In genomic region chr4:130971278-130971677, GRCm38 (mm10) we compare ENCODE assay signal across 34 mouse cellular contexts. TPM values are rescaled to one million over a fixed set of nuclear protein-coding genes. Genes with fewer than 3 reads are reported as not detected.
A peak's percentile ranks its signal among the peaks of the same experiment; 100 is the strongest.
DNase-seq lines count a peak whose midpoint lies in the region; ATAC-seq and TF ChIP-seq lines count a peak whose summit lies in the region.
"Had no signal": no experiment of that assay in that cellular context is flagged by ENCODE, and none has a peak within 500 bp of the region (broad histone marks: within the 10 kb centered on the region; RNA-seq: fewer than 3 reads in every experiment).

No protein-coding gene starts in this region.

- H3K9ac ChIP-seq in forebrain, postnatal 0 days, result no peak overlapping the region
- no peak overlapping the region for H3K9ac ChIP-seq in forebrain, embryonic 12.5 days
- H3K9ac ChIP-seq: embryonic facial prominence, embryonic 12.5 days; forebrain, embryonic 15.5 days; heart, embryonic 15.5 days; hindbrain, embryonic 13.5 days; limb, embryonic 12.5 days; neural tube, embryonic 15.5 days had no signal

- 0 out of 2 replicates have a peak, but pooled peaks have one; percentile 16 for TF ChIP-seq CTCF in forebrain, postnatal 0 days (IDR thresholded peaks at IDR 0.05; ENCODE audit: low read depth)
- peak; percentile 60 for TF ChIP-seq CTCF in layer of hippocampus, adult 2 months (conservative IDR thresholded peaks at IDR 0.05)

- no peaks in the 10 kb centered on the region for H3K27me3 ChIP-seq in forebrain, postnatal 0 days (ENCODE audit: insufficient read depth, low read length)
- peaks cover 3% of the 10 kb centered on the region; the same call in 1 of the 2 replicates for H3K27me3 ChIP-seq in forebrain, embryonic 12.5 days
- H3K27me3 ChIP-seq: forebrain, embryonic 15.5 days; limb, embryonic 12.5 days had no signal

- no peaks in the 10 kb centered on the region for H3K9me3 ChIP-seq in forebrain, postnatal 0 days (ENCODE audit: low read length)
- H3K9me3 ChIP-seq in forebrain, embryonic 12.5 days, result peaks cover 4% of the 10 kb centered on the region; the same call in 1 of the 2 replicates
- H3K9me3 ChIP-seq: embryonic facial prominence, embryonic 12.5 days; forebrain, embryonic 15.5 days; heart, embryonic 10.5 days; hindbrain, embryonic 13.5 days; neural tube, embryonic 15.5 days had no signal

- no peak for DNase-seq in forebrain, postnatal 0 days
- DNase-seq in layer of hippocampus, adult 2 months (ENCODE audit: low spot score in 2 of 2), result no peak
- no peak for DNase-seq in layer of hippocampus, postnatal 25 days (ENCODE audit: extremely low spot score in 1 of 2, low spot score in 1 of 2)
- DNase-seq in A20 (ENCODE audit: low read depth, low spot score), result peak; percentile 16
- DNase-seq in ZHBTc4 (ENCODE audit: low read depth, low spot score), result peak; percentile 42
- no peak for DNase-seq in T-cell, adult 2 months (ENCODE audit: low spot score)
- DNase-seq: adrenal gland, postnatal 14 days; cerebellum, adult 11-12 months; cerebellum, adult 9-11 months; embryo, embryonic 11 days; gastrocnemius, postnatal 10 days; heart, postnatal 4 days; kidney, adult 2 months; kidney, postnatal 36 days; lung, adult 2 months; lung, postnatal 10 days; midbrain, embryonic 14.5 days; right cerebral cortex, adult 18-20 months; spleen, adult 18-20 months; thymus, postnatal 14 days had no signal

- peaks cover 3% of the 10 kb centered on the region; the same call in 1 of the 2 replicates for H3K4me1 ChIP-seq in forebrain, postnatal 0 days (ENCODE audit: insufficient read depth)
- H3K4me1 ChIP-seq in forebrain, embryonic 12.5 days, result peaks cover 11% of the 10 kb centered on the region
- H3K4me1 ChIP-seq: heart, embryonic 10.5 days; limb, embryonic 12.5 days had no signal

- H3K27ac ChIP-seq in forebrain, postnatal 0 days (ENCODE audit: low read depth, low read length), result no peak overlapping the region
- H3K27ac ChIP-seq in forebrain, embryonic 12.5 days, result no peak overlapping the region
- no peak overlapping the region for H3K27ac ChIP-seq in layer of hippocampus, adult 2 months
- H3K27ac ChIP-seq: embryonic facial prominence, embryonic 12.5 days; heart, embryonic 10.5 days; limb, embryonic 12.5 days; macrophage had no signal

- no peak overlapping the region for H3K4me2 ChIP-seq in forebrain, postnatal 0 days (ENCODE audit: low read depth)
- no peak overlapping the region for H3K4me2 ChIP-seq in forebrain, embryonic 12.5 days
- H3K4me2 ChIP-seq: embryonic facial prominence, embryonic 12.5 days; forebrain, embryonic 15.5 days; heart, embryonic 15.5 days; hindbrain, embryonic 13.5 days; limb, embryonic 12.5 days; neural tube, embryonic 15.5 days had no signal

- H3K4me3 ChIP-seq in forebrain, postnatal 0 days (ENCODE audit: low read depth, low read length), result no peak overlapping the region
- H3K4me3 ChIP-seq in forebrain, embryonic 12.5 days (replicated peaks), result no peak overlapping the region
- no peak overlapping the region for H3K4me3 ChIP-seq in layer of hippocampus, adult 2 months
- H3K4me3 ChIP-seq: embryonic facial prominence, embryonic 12.5 days; forebrain, embryonic 15.5 days; heart, embryonic 10.5 days; heart, embryonic 15.5 days; hindbrain, embryonic 13.5 days; limb, embryonic 12.5 days; neural tube, embryonic 15.5 days had no signal

- 98% methylated on average over 1 of the region's 1 CpGs for WGBS in forebrain, postnatal 0 days
- 96% methylated on average over 1 of the region's 1 CpGs for WGBS in forebrain, embryonic 12.5 days

- ATAC-seq in forebrain, postnatal 0 days, result no peak
- no peak for ATAC-seq in forebrain, embryonic 12.5 days (ENCODE audit: low FRiP score)
- ATAC-seq: forebrain, embryonic 15.5 days; inflammation-experienced regulatory T-cells, adult 6 months had no signal

- no peaks in the 10 kb centered on the region for H3K36me3 ChIP-seq in forebrain, postnatal 0 days (ENCODE audit: insufficient read depth)
- no peaks in the 10 kb centered on the region for H3K36me3 ChIP-seq in forebrain, embryonic 12.5 days (replicated peaks)
- H3K36me3 ChIP-seq: embryonic facial prominence, embryonic 12.5 days; forebrain, embryonic 15.5 days; heart, embryonic 10.5 days; heart, embryonic 15.5 days; hindbrain, embryonic 13.5 days; limb, embryonic 12.5 days; neural tube, embryonic 15.5 days had no signal

RNA-seq across cellular contexts. Expression of gene Matn1, which starts 27.1 kb away (rescaled TPM):
- total RNA-seq in forebrain, postnatal 0 days (2014; rRNA removed), result 0.24 and 0.38 TPM in 2 replicates
- polyA plus RNA-seq in forebrain, postnatal 0 days (2015; fragmentation: Nextera tagmentation; extraction: Ambion mirVana), result 0.16 and 0.27 TPM in 2 replicates
- polyA plus RNA-seq in forebrain, embryonic 12.5 days (2016; fragmentation: Nextera tagmentation; extraction: Ambion mirVana), result 0.22 and 0.26 TPM in 2 replicates
- total RNA-seq in layer of hippocampus, adult 2 months (2021), result under 1 TPM; 0.41 to 0.64 TPM
- total RNA-seq in layer of hippocampus, postnatal 25 days (2021), result 1 to 10 TPM; 2.0 to 2.1 TPM
- total RNA-seq: adrenal gland, postnatal 14 days; granulocyte monocyte progenitor cell, adult 5-6 weeks; heart, postnatal 4 days; liver, adult 2 months; megakaryocyte-erythroid progenitor cell, adult 5-6 weeks had no signal
- polyA plus RNA-seq: forebrain, embryonic 15.5 days; heart, embryonic 10.5 days; inflammation-experienced regulatory T-cells, adult 6 months; liver, adult 2 months; midbrain, embryonic 14.5 days; urinary bladder, adult 2 months had no signal

RNA-seq across cellular contexts. Expression of gene Laptm5, which starts 58.4 kb away (rescaled TPM):
- 17.5 and 25.5 TPM in 2 replicates for total RNA-seq in forebrain, postnatal 0 days (2014; rRNA removed)
- polyA plus RNA-seq in forebrain, postnatal 0 days (2015; fragmentation: Nextera tagmentation; extraction: Ambion mirVana), result 30.2 and 34.3 TPM in 2 replicates
- polyA plus RNA-seq in forebrain, embryonic 12.5 days (2016; fragmentation: Nextera tagmentation; extraction: Ambion mirVana), result 16.8 and 17.0 TPM in 2 replicates
- 10 to 100 TPM; 33.9 to 34.0 TPM for total RNA-seq in layer of hippocampus, adult 2 months (2021)
- total RNA-seq in layer of hippocampus, postnatal 25 days (2021), result 10 to 100 TPM; 37.3 to 39.6 TPM

Comparison
In these comparisons a context has a peak if more than half of its experiments do, and no peak if none do; other contexts are left out.
1. DNase-seq: peak in A20 (single experiment) and ZHBTc4 (single experiment); none in forebrain, postnatal 0 days (single experiment), layer of hippocampus, adult 2 months (0 of 2), layer of hippocampus, postnatal 25 days (0 of 2) and T-cell, adult 2 months (single experiment).